Mouse (Mus musculus) heart, postnatal 14 days (tissue): ENCODE results near the gene Npy. TPM values are rescaled to one million over a fixed set of nuclear protein-coding genes. Genes with fewer than 3 reads are reported as not detected.

Source experiments
- DNase-seq, 2 experiments: peaks; one replicate each; pipeline ENCODE4 v3.0.0; 2021 to 2022
- intact Hi-C: fragments of 180-260 bp; cut with DNase I; formaldehyde crosslinking; loops from one replicate; pipeline ENCODE4 v1.15.1; 2025
- long read RNA-seq, 2 experiments: library from polyadenylated mRNA; stranded (forward); transcript quantifications; one replicate each; pipeline ENCODE4 v2.0.0; 2021
- total RNA-seq, 2 experiments: library from RNA; stranded (reverse); gene quantifications; 2 replicates each; pipeline ENCODE4 v1.2.3; 2021

Npy gene
- total RNA-seq = not detected
- long read RNA-seq, experiment 1 = 0 reads
- long read RNA-seq, experiment 2 = 0 reads

GRCm38 (mm10) chr6:49821961-49822870, at the start of gene Npy:
TSS of gene Npy (plus strand) at chr6:49822710.
- intact Hi-C loops = no loop called here
- DNase-seq = peak; percentile 25

GRCm38 (mm10) chr6:49775006-49775405, 47.5 kb upstream of the Npy start:
- no peak for DNase-seq
- intact Hi-C loops = no loop called here

GRCm38 (mm10) chr6:49778109-49778508, 44.4 kb upstream of the Npy start:
- intact Hi-C loops = no loop called here
- no peak for DNase-seq

GRCm38 (mm10) chr6:49778729-49779128, 43.8 kb upstream of the Npy start:
- DNase-seq = no peak
- intact Hi-C loops = no loop called here

- no peak for DNase-seq
- intact Hi-C loops = no loop called here
Measured at GRCm38 (mm10) chr6:49779606-49780005, 42.9 kb upstream of the Npy start.

GRCm38 (mm10) chr6:49780846-49781400, 41.6 kb upstream of the Npy start:
- intact Hi-C loops = no loop called here
- no peak for DNase-seq

- intact Hi-C loops = no loop called here
- DNase-seq = no peak
Measured at GRCm38 (mm10) chr6:49781852-49782251, 40.7 kb upstream of the Npy start.

GRCm38 (mm10) chr6:49782679-49783078, 39.8 kb upstream of the Npy start:
- no peak for DNase-seq
- intact Hi-C loops = no loop called here

GRCm38 (mm10) chr6:49792524-49792923, 30.0 kb upstream of the Npy start:
- intact Hi-C loops = no loop called here
- DNase-seq = no peak

GRCm38 (mm10) chr6:49804105-49804504, 18.4 kb upstream of the Npy start:
- DNase-seq = no peak
- intact Hi-C loops = no loop called here

GRCm38 (mm10) chr6:49808076-49808475, 14.4 kb upstream of the Npy start:
- intact Hi-C loops = no loop called here
- no peak for DNase-seq

GRCm38 (mm10) chr6:49817183-49817582, 5.3 kb upstream of the Npy start:
- no peak for DNase-seq
- intact Hi-C loops = no loop called here

- intact Hi-C loops = no loop called here
- DNase-seq = no peak
Measured at GRCm38 (mm10) chr6:49817625-49818024, 4.9 kb upstream of the Npy start.

- intact Hi-C loops = no loop called here
- no peak for DNase-seq
Measured at GRCm38 (mm10) chr6:49822871-49823230, 341 bp downstream of the Npy start.

- intact Hi-C loops = no loop called here
- no peak for DNase-seq
Measured at GRCm38 (mm10) chr6:49823371-49823770, 861 bp downstream of the Npy start.

GRCm38 (mm10) chr6:49823821-49824220, 1.3 kb downstream of the Npy start:
- no peak for DNase-seq
- intact Hi-C loops = no loop called here

- no peak for DNase-seq
- intact Hi-C loops = no loop called here
Measured at GRCm38 (mm10) chr6:49831579-49831978, 9.1 kb downstream of the Npy start.

- no peak for DNase-seq
- intact Hi-C loops = no loop called here
Measured at GRCm38 (mm10) chr6:49856830-49857229, 34.3 kb downstream of the Npy start.

- intact Hi-C loops = no loop called here
- DNase-seq = no peak
Measured at GRCm38 (mm10) chr6:49867571-49867970, 45.1 kb downstream of the Npy start.

- intact Hi-C loops = no loop called here
- DNase-seq = no peak
Measured at GRCm38 (mm10) chr6:49871071-49871470, 48.6 kb downstream of the Npy start.

GRCm38 (mm10) chr6:49873556-49873955, 51.0 kb downstream of the Npy start:
- intact Hi-C loops = no loop called here
- DNase-seq = no peak

- intact Hi-C loops = no loop called here
- no peak for DNase-seq
Measured at GRCm38 (mm10) chr6:49875160-49875559, 52.6 kb downstream of the Npy start.
